Mouse (Mus musculus) heart, adult 2 months (tissue): ENCODE results near the gene Igsf9. TPM values are rescaled to one million over a fixed set of nuclear protein-coding genes. Genes with fewer than 3 reads are reported as not detected.

Source experiments
- DNase-seq, 2 experiments: peaks; one replicate each; pipeline ENCODE4 v3.0.0; 2021
- H3K27ac ChIP-seq: fragments of 200-600 bp; 2 replicates; pipeline ENCODE4 v1.8.1; 2022
- H3K27me3 ChIP-seq: fragments of 200-500 bp; 2 replicates; pipeline ENCODE4 v1.6.1; 2012; ENCODE audit warnings: mild to moderate bottlenecking, low read length, inconsistent platforms, mixed read lengths; ENCODE audit not compliant: control insufficient read depth, insufficient read depth
- H3K36me3 ChIP-seq: fragments of 200-500 bp; 2 replicates; pipeline ENCODE4 v1.6.1; 2012; ENCODE audit warnings: low read length, inconsistent platforms; ENCODE audit not compliant: control insufficient read depth, insufficient read depth
- H3K4me1 ChIP-seq: fragments of 200-500 bp; 2 replicates; pipeline ENCODE4 v1.6.1; 2011; ENCODE audit warnings: low read length; ENCODE audit not compliant: control insufficient read depth, insufficient read depth
- H3K4me3 ChIP-seq: fragments of 200-600 bp; 2 replicates; pipeline ENCODE4 v1.8.1; 2022
- H3K79me2 ChIP-seq: fragments of 200-500 bp; replicated peaks from 2 replicates; pipeline ENCODE4 v1.6.1; 2012; ENCODE audit warnings: mild to moderate bottlenecking, inconsistent platforms, low read length, moderate library complexity, mixed read lengths; ENCODE audit not compliant: control insufficient read depth, insufficient read depth
- H3K9ac ChIP-seq: fragments of 200-500 bp; 2 replicates; pipeline ENCODE4 v1.6.1; 2012; ENCODE audit warnings: low read depth, mild to moderate bottlenecking, control low read depth, inconsistent platforms, low read length, mixed read lengths
- CTCF ChIP-seq: fragments of 200-600 bp; IDR thresholded peaks from 2 replicates; pipeline ENCODE4 v1.8.1; 2022; ENCODE audit warnings: antibody characterized with exemption, mild to moderate bottlenecking, moderate library complexity
- EP300 ChIP-seq: fragments of 200-500 bp; IDR thresholded peaks from 2 replicates; pipeline ENCODE4 v1.6.1; 2011; ENCODE audit warnings: low read depth, low read length, control low read depth; ENCODE audit not compliant: insufficient read depth
- POLR2A ChIP-seq: fragments of 200-500 bp; IDR thresholded peaks from 2 replicates; pipeline ENCODE4 v1.6.1; 2011; ENCODE audit warnings: mild to moderate bottlenecking, low read depth, low read length, control low read depth; ENCODE audit not compliant: insufficient read depth
- WGBS: fragments of 180-500 bp; shearing (Covaris S2); methylation state at CpG from one replicate; pipeline ENCODE4 v1.1.7; 2018; 5-methylcytosine and 5-hydroxymethylcytosine counted together
- intact Hi-C: fragments of 180-260 bp; cut with DNase I; formaldehyde crosslinking; loops from one replicate; pipeline ENCODE4 v1.15.1; 2025
- polyA plus RNA-seq: library from polyadenylated mRNA; depleted of rRNA; stranded (reverse); fragments of >200 nt; gene quantifications from 2 replicates; pipeline ENCODE4 v1.2.3, GENCODE M21; 2012
- total RNA-seq, 2 experiments: library from RNA; stranded (reverse); gene quantifications; 2 replicates each; pipeline ENCODE4 v1.2.3; 2021

The Igsf9 gene
- total and polyA plus RNA-seq, 3 experiments, result 0.36 to 3.8 (median 0.47) TPM

DNA sequence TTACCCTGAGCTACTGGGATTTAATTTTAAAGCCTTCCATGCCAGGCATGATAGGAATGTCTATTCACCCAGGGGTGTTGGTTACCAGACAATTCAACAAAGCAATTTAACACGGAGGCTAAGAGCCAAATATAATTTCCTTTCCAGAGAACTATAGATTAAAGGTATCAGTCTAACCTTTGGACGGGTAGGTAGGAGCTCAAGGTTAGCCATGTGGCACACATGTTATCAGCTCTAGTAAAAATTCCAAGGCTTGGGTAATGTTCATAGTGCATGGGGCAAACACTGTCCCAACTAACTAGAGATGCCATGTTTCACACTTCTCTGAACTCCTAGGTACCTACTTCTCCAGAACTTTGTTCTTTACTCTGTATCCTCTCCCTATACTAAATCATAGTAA lies 20.0 kb upstream of the Igsf9 start:
- Histone ChIP-seq H3K9ac (no peak overlapping the region), H3K27me3 (no peaks in the 10 kb centered on the region), H3K4me1 (no peaks in the 10 kb centered on the region), H3K36me3 (no peaks in the 10 kb centered on the region), H3K79me2 (no peaks in the 10 kb centered on the region), H3K27ac (no peak overlapping the region), H3K4me3 (no peak overlapping the region)
- 29% methylated on average over 2 of the region's 2 CpGs for WGBS
- TF ChIP-seq POLR2A (no peak), CTCF (no peak), EP300 (no peak)
- intact Hi-C loops, result no loop called here
- DNase-seq, result no peak

DNA sequence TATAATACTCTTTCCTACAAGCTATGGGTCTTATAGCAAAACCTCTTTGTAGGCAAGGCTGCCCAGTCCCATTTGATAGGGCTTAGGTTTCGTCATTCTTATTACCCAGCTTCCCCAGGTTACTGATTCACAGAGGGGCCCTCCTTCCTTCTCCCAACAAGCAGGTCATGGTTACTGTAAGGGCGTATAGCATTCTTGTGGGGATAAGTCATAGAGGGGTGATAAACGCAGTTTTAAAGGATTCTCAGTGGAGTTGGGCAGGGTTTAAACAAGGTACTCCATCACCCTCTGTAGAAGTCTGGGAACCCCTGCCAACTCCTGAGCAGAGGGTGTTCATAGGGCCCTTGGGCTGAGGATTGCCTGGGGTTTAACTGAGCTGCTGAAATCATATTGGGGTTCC lies 19.1 kb upstream of the Igsf9 start:
- H3K4me1 ChIP-seq, result no peaks in the 10 kb centered on the region
- H3K27ac ChIP-seq, result no peak overlapping the region
- intact Hi-C loops, result no loop called here
- no peak for DNase-seq
- 79% methylated on average over 3 of the region's 3 CpGs for WGBS
- no peaks in the 10 kb centered on the region for H3K27me3 ChIP-seq
- H3K79me2 ChIP-seq, result no peaks in the 10 kb centered on the region
- H3K9ac ChIP-seq, result no peak overlapping the region
- TF ChIP-seq POLR2A, result no peak
- no peak for TF ChIP-seq CTCF
- H3K4me3 ChIP-seq, result no peak overlapping the region
- no peaks in the 10 kb centered on the region for H3K36me3 ChIP-seq

DNA sequence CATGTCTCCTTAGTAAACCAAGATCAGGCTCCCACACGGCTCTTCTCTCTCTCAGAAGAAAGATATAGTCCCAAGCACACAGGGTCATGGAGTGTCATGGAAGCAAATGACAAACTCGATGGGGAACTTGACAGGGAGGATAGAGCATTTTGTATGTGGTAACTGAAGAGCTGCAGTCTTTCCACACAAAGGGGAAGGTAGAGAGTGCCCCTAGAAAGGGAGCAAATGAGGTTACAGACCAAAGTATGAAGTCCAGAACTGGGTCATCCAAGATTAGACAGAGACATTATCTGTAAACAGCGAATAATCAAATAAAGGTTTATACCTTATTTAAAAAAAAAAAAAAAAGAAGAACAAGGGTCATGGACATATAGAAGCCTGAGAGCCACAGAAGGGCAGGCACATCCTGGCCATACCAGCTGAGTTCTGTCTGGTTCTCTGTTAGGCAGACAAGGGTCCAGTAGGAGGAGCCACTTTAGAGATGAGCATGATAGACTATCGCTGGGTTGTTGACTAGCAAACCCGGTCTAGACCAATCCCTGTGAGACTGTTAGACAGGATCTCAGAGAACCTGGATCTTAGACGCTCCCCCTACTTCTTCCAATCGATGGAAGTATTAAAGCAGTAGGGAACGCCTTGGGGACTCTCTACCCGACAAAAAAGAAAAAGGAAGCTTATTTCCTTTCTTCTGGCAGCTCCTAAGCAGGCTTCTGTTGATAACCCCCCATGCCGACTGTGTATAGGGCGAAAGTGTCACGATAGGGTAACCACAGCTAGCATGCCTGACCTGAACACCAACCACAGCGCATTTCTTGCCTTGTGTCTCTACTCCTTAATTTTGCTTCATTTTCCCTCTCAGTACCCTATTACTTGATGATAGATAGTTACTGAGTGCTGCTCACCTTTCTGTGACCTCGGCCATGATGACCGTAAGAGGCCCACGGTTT lies 17.9 kb upstream of the Igsf9 start:
- WGBS, result 72% methylated on average over 16 of the region's 16 CpGs
- Histone ChIP-seq H3K36me3 (no peaks in the 10 kb centered on the region), H3K79me2 (no peaks in the 10 kb centered on the region), H3K4me3 (no peak overlapping the region), H3K27me3 (no peaks in the 10 kb centered on the region), H3K4me1 (no peaks in the 10 kb centered on the region), H3K9ac (no peak overlapping the region), H3K27ac (no peak overlapping the region)
- no peak for DNase-seq
- intact Hi-C loops, result no loop called here
- TF ChIP-seq POLR2A, result no peak

DNA sequence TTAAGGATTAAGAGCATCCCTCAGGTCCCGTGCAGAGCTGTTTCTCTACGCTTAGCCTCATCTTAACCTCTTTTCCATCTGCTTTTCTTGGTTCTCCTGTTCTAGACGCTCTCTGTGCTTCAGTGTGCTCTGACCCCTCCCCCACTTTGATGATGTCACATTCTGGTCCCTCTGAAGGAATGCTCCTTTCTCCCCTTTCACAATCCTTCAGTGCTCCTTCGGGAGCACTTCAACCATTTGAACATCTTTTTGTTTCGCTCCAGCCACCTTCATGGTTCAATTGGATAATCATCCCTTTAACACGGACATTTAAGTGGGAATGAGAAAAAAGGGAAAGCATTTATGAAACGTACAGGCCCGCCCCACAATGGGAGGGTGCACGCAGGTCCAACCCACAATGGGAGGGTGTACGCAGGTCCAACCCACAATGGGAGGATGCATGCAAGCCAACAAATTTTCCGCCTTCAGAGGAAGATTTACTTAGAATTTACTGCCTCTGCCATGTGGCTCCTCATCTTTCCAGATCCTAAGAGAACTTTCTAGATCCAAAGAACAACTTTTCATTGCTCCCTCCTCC lies 13.2 kb upstream of the Igsf9 start:
- 87% methylated on average over 11 of the region's 11 CpGs for WGBS
- no peaks in the 10 kb centered on the region; the same call in 1 of the 2 replicates for H3K4me1 ChIP-seq
- no peak for DNase-seq
- H3K36me3 ChIP-seq, result no peaks in the 10 kb centered on the region
- no peak overlapping the region for H3K9ac ChIP-seq
- intact Hi-C loops, result no loop called here
- TF ChIP-seq CTCF (no peak), EP300 (no peak), POLR2A (no peak)
- no peaks in the 10 kb centered on the region for H3K27me3 ChIP-seq
- H3K27ac ChIP-seq, result no peak overlapping the region
- no peak overlapping the region for H3K4me3 ChIP-seq
- no peaks in the 10 kb centered on the region for H3K79me2 ChIP-seq

DNA sequence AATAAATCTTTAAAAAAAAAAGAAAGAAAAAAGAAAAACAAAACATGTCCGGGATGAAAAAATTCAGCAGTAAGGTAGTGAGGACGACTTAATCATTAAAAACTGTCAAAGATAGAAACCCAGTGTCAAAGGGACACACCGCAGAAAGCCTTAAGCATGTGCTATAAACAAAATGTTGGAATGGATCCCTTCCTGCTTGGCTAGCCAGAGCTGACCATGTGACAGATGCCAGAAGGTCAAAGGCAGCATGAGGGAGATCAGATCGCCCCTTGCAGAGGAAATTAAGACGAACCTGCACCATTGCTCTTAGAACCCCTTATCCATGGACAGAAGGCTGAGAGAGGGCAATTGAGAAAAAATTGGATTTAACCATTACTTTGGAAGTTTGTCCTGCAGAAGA lies 12.2 kb upstream of the Igsf9 start:
- Histone ChIP-seq H3K4me3 (no peak overlapping the region), H3K36me3 (no peaks in the 10 kb centered on the region), H3K27me3 (no peaks in the 10 kb centered on the region), H3K9ac (no peak overlapping the region), H3K79me2 (no peaks in the 10 kb centered on the region), H3K4me1 (no peaks in the 10 kb centered on the region; the same call in 1 of the 2 replicates), H3K27ac (no peak overlapping the region)
- intact Hi-C loops, result no loop called here
- DNase-seq, result no peak
- TF ChIP-seq CTCF (no peak), POLR2A (no peak), EP300 (no peak)
- 35% methylated on average over 5 of the region's 5 CpGs for WGBS

DNA sequence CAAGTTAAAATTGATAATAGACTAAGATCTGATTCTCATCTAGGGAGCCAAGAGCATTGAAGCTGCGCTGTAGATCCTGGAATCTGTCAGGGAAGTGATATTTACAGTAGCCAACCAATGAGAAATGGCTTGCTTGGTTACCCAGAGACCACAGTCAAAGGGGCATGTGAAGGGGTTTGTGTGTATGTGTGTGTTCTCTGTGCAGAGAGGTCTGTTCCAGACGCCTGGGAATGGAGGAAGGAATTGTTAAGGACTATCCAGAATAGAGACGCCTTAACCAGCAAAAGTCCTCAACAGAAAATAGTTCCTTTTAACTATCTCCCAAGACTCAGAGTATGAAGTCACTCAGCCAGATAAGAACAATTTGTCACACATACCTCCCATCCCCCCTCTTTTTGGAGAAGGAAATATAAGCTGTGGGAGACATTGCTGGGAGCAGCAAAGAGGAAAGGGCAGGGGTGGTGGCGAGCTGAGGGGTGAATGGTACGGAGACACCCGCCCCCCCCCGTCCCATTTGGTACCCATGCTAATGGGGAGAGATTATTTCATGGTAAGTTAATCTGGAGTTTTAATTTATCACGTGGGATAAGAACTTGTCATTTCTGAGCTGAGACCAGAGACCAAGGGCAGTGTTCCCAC lies 11.7 kb upstream of the Igsf9 start:
- Histone ChIP-seq H3K27me3 (no peaks in the 10 kb centered on the region), H3K36me3 (no peaks in the 10 kb centered on the region), H3K79me2 (no peaks in the 10 kb centered on the region), H3K4me1 (peaks cover 1% of the 10 kb centered on the region; the same call in 1 of the 2 replicates), H3K4me3 (no peak overlapping the region), H3K9ac (no peak overlapping the region), H3K27ac (no peak overlapping the region)
- DNase-seq, result no peak
- TF ChIP-seq CTCF, result no peak
- no peak for TF ChIP-seq POLR2A
- no peak for TF ChIP-seq EP300
- WGBS, result 40% methylated on average over 8 of the region's 8 CpGs
- intact Hi-C loops, result no loop called here
